Mouse (Mus musculus) Patski (cell line): ENCODE data around the gene Osbpl8. TPM values are rescaled to one million over a fixed set of nuclear protein-coding genes. Genes with fewer than 3 reads are reported as not detected.
"Not testable (repeated sequence)": the region's sequence is repeated elsewhere in the genome, so short reads cannot be mapped to it uniquely, and the experiment has no call there.

Experiments
- ATAC-seq: fragments of 100-300 bp; one replicate; pipeline ENCODE4 v1.8.0; 2021
- CTCF ChIA-PET: fragments of 350-600 bp; sonication (Branson Sonifier 250); formaldehyde crosslinking; loops from one replicate; lab custom pipeline; 2022; ENCODE audit warnings: inconsistent platforms; lab: Charles Lee
- POLR2A ChIA-PET: fragments of 350-600 bp; sonication (Branson Sonifier 250); formaldehyde crosslinking; loops from one replicate; lab custom pipeline; 2022; ENCODE audit warnings: antibody characterized with exemption, inconsistent platforms; lab: Charles Lee
- DNase-seq: peaks from one replicate; pipeline ENCODE4 v3.0.0-alpha.2; 2011; ENCODE audit warnings: low read depth, low spot score
- H3K27me3 ChIP-seq: fragments of 371-371 bp; one replicate; pipeline ENCODE4 v1.5.1; 2021
- CTCF ChIP-seq: fragments of 100-300 bp; IDR thresholded peaks from one replicate; pipeline ENCODE4 v1.5.1; 2021
- in situ Hi-C: fragments of 300-500 bp; cut with MboI; formaldehyde crosslinking; loops from 3 replicates; pipeline ENCODE4 v1.11.1; 2018; ENCODE audit warnings: low pct_unique_long_range_greater_than_20kb, mixed read lengths
- polyA plus RNA-seq: library from polyadenylated mRNA; unstranded; gene quantifications from one replicate; pipeline ENCODE4 v1.2.3, GENCODE M21; 2021

Osbpl8 gene
- polyA plus RNA-seq, 1 experiment from 2014 or later, result 13.1 TPM

DNA sequence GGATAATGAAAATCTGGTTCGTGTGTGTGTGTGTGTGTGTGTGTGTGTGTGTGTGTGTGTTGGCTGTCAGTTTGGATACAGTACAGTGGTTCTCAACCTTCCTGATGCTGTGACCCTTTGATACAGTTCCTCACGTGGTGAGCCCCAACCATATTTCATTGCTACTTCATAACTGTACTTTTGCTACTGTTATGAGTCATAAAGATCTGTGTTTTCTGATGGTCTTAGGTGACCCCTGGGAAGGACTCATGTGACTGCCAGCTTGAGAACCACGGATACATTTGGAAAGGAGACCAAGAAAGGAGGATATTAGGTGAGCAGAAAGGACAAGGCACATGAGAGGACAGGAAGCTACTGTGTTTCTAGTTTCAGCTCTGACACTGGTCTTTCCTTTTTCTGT lies 36.1 kb upstream of the Osbpl8 start:
- CTCF ChIA-PET, result interaction anchor here (0.7 to 1.6 kb wide), 3 partner anchors 18 to 98 kb away, joined by 3 to 5 read pairs (median 3); no protein-coding TSS in a partner anchor
- ATAC-seq (no peak), DNase-seq (no peak)
- H3K27me3 ChIP-seq, result no peaks in the 10 kb centered on the region
- TF ChIP-seq CTCF, result no peak
- in situ Hi-C loops, result no loop called here
- POLR2A ChIA-PET, result interaction anchor here (1.2 kb wide), 1 partner anchor 97 kb away, joined by 3 read pairs; no protein-coding TSS in a partner anchor

GRCm38 (mm10) chr10:111129867-111130620 lies 34.5 kb upstream of the Osbpl8 start:
- DNase-seq (no peak), ATAC-seq (no peak)
- in situ Hi-C loops, result no loop called here
- CTCF ChIA-PET, result interaction anchor here (1.4 kb wide), 1 partner anchor 10 kb away, joined by 4 read pairs; no protein-coding TSS in a partner anchor
- no peaks in the 10 kb centered on the region for H3K27me3 ChIP-seq
- peak; percentile 39 for TF ChIP-seq CTCF
- POLR2A ChIA-PET, result no interaction called here

DNA sequence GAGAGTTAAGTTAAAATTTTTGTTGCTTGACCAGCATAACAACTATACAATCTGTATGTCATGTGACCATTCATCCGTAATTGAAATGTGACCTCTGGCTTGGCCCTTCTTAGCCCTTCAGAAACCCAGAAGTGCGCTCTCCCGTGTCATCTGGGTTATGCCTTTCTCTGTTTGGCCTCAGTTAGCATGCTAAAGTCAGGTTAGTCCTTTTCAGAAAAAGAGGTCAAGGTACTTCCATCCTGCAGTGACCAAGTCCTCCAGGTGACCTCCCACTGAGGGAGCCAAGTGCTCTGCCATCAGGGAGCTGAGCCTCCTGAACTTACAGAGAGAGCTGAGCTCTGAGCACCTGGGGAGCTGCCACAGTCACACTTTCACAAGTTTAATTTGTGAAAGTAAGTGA lies 33.7 kb upstream of the Osbpl8 start:
- in situ Hi-C loops, result no loop called here
- no peak for TF ChIP-seq CTCF
- no peak for DNase-seq
- H3K27me3 ChIP-seq, result no peaks in the 10 kb centered on the region
- POLR2A ChIA-PET, result no interaction called here
- CTCF ChIA-PET, result interaction anchor here (1.4 kb wide), 1 partner anchor 9 kb away, joined by 4 read pairs; no protein-coding TSS in a partner anchor
- no peak for ATAC-seq

- CTCF ChIA-PET, result interaction anchor here (1.4 kb wide), 1 partner anchor 11 kb away, joined by 4 read pairs; no protein-coding TSS in a partner anchor
- no peaks in the 10 kb centered on the region for H3K27me3 ChIP-seq
- TF ChIP-seq CTCF, result no peak
- ATAC-seq (no peak), DNase-seq (no peak)
- in situ Hi-C loops, result no loop called here
- POLR2A ChIA-PET, result no interaction called here
Measured at GRCm38 (mm10) chr10:111133271-111133670, 31.3 kb upstream of the Osbpl8 start.

DNA sequence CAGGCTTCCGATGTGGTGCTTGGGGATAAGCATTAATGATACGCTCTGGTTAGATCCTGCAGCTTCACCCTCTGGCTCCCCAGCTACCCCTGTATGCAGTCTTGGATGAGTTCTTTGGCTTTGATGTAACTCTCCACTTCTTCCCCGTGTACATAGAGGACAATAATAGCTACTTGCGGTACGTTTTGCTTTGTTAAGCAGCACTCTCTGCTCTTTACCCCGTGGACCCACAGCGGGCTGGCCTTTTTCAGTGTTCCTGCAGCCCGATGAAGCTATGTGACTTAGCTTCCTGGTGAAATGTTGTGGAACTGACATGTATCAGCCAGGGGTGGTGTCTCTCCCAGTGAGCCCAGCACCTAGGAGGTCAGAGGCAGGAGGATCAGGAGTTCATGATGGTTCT lies 30.6 kb upstream of the Osbpl8 start:
- ChIA-PET CTCF (interaction anchor here (1.4 kb wide), 1 partner anchor 10 kb away, joined by 4 read pairs; no protein-coding TSS in a partner anchor), POLR2A (no interaction called here)
- DNase-seq, result no peak
- no peaks in the 10 kb centered on the region for H3K27me3 ChIP-seq
- no peak for TF ChIP-seq CTCF
- ATAC-seq, result no peak
- in situ Hi-C loops, result no loop called here

- ChIA-PET POLR2A (no interaction called here), CTCF (interaction anchor here (1.4 kb wide), 1 partner anchor 9 kb away, joined by 4 read pairs; no protein-coding TSS in a partner anchor)
- ATAC-seq (no peak), DNase-seq (no peak)
- in situ Hi-C loops, result no loop called here
- no peak for TF ChIP-seq CTCF
- no peaks in the 10 kb centered on the region for H3K27me3 ChIP-seq
Measured at GRCm38 (mm10) chr10:111134412-111134957, 30.1 kb upstream of the Osbpl8 start.

- ATAC-seq, POLR2A ChIA-PET, H3K27me3 ChIP-seq, in situ Hi-C loops, CTCF ChIA-PET, DNase-seq: not testable (repeated sequence)
Measured at GRCm38 (mm10) chr10:111136306-111136705, 28.2 kb upstream of the Osbpl8 start.

- DNase-seq, result no peak
- no peak for TF ChIP-seq CTCF
- no peaks in the 10 kb centered on the region for H3K27me3 ChIP-seq
- POLR2A ChIA-PET, result no interaction called here
- CTCF ChIA-PET, result no interaction called here
- in situ Hi-C loops, result no loop called here
- no peak for ATAC-seq
Measured at GRCm38 (mm10) chr10:111137905-111138304, 26.6 kb upstream of the Osbpl8 start.

GRCm38 (mm10) chr10:111139170-111139569 lies 25.4 kb upstream of the Osbpl8 start:
- TF ChIP-seq CTCF, result no peak
- H3K27me3 ChIP-seq, result no peaks in the 10 kb centered on the region
- DNase-seq, result no peak
- ChIA-PET CTCF (interaction anchor here (1.0 kb wide), 1 partner anchor 9 kb away, joined by 4 read pairs; no protein-coding TSS in a partner anchor), POLR2A (no interaction called here)
- no peak for ATAC-seq
- in situ Hi-C loops, result no loop called here

GRCm38 (mm10) chr10:111139881-111140280 lies 24.7 kb upstream of the Osbpl8 start:
- ChIA-PET POLR2A (no interaction called here), CTCF (interaction anchor here (1.0 kb wide), 1 partner anchor 9 kb away, joined by 4 read pairs; no protein-coding TSS in a partner anchor)
- ATAC-seq (no peak), DNase-seq (no peak)
- H3K27me3 ChIP-seq, result no peaks in the 10 kb centered on the region
- in situ Hi-C loops, result no loop called here
- no peak for TF ChIP-seq CTCF
